Mouse (Mus musculus) midbrain, embryonic 10.5 days (tissue): ENCODE data around the gene Dmpk. TPM values are rescaled to one million over a fixed set of nuclear protein-coding genes. Genes with fewer than 3 reads are reported as not detected.

ENCODE experiments used
- DNase-seq: peaks from one replicate; pipeline ENCODE4 v3.0.0-alpha.2; 2017; ENCODE audit warnings: low spot score
- H3K27ac ChIP-seq: fragments of 300-500 bp; sonication (generic); replicated peaks from 2 replicates; pipeline ENCODE4 v1.5.1; 2016; ENCODE audit warnings: mild to moderate bottlenecking
- H3K27me3 ChIP-seq: fragments of 300-500 bp; sonication (generic); 2 replicates; pipeline ENCODE4 v1.6.1; 2016; ENCODE audit warnings: low read depth, mild to moderate bottlenecking; ENCODE audit not compliant: poor library complexity, severe bottlenecking
- H3K36me3 ChIP-seq: fragments of 300-500 bp; sonication (generic); 2 replicates; pipeline ENCODE4 v1.6.1; 2016; ENCODE audit warnings: mild to moderate bottlenecking, moderate library complexity
- H3K4me1 ChIP-seq: fragments of 300-500 bp; sonication (generic); 2 replicates; pipeline ENCODE4 v1.6.1; 2016
- H3K4me3 ChIP-seq: fragments of 300-500 bp; sonication (generic); 2 replicates; pipeline ENCODE4 v1.5.1; 2016; ENCODE audit warnings: mild to moderate bottlenecking, moderate library complexity
- H3K9me3 ChIP-seq: fragments of 300-500 bp; sonication (generic); replicated peaks from 2 replicates; pipeline ENCODE4 v1.6.1; 2016; ENCODE audit warnings: mild to moderate bottlenecking
- WGBS: fragments of 180-500 bp; shearing (Covaris S2); methylation state at CpG from one replicate; pipeline ENCODE4 v1.1.7; 2016; 5-methylcytosine and 5-hydroxymethylcytosine counted together
- polyA plus RNA-seq: library from polyadenylated mRNA; unstranded; fragments of >200 nt; fragmentation: Nextera tagmentation; extraction: Ambion mirVana; gene quantifications from 2 replicates; pipeline ENCODE4 v1.2.1, GENCODE M21; 2016

The Dmpk gene
- polyA plus RNA-seq, 1 experiment from 2014 or later = 8.2 TPM

GRCm38 (mm10) chr7:19078732-19079131 is 4.9 kb upstream of the Dmpk start:
- Histone ChIP-seq H3K27ac (no peak overlapping the region), H3K4me3 (no peak overlapping the region), H3K36me3 (peaks cover 62% of the 10 kb centered on the region), H3K4me1 (peaks cover 45% of the 10 kb centered on the region), H3K27me3 (no peaks in the 10 kb centered on the region), H3K9me3 (no peaks in the 10 kb centered on the region)
- DNase-seq = no peak
- 91% methylated on average over 3 of the region's 3 CpGs for WGBS

- H3K4me1 ChIP-seq = peaks cover 58% of the 10 kb centered on the region
- peaks cover 72% of the 10 kb centered on the region for H3K36me3 ChIP-seq
- H3K27ac ChIP-seq = no peak overlapping the region
- no peak for DNase-seq
- no peaks in the 10 kb centered on the region for H3K9me3 ChIP-seq
- no peak overlapping the region for H3K4me3 ChIP-seq
- H3K27me3 ChIP-seq = no peaks in the 10 kb centered on the region; the same call in 1 of the 2 replicates
- 93% methylated on average over 19 of the region's 19 CpGs for WGBS
These were observed 3.1 kb upstream of the Dmpk start for GRCm38 (mm10) chr7:19080451-19080950.

GRCm38 (mm10) chr7:19082171-19082570 is 1.5 kb upstream of the Dmpk start:
- no peaks in the 10 kb centered on the region for H3K9me3 ChIP-seq
- WGBS = 84% methylated on average over 4 of the region's 4 CpGs
- H3K27me3 ChIP-seq = peaks cover 15% of the 10 kb centered on the region
- H3K36me3 ChIP-seq = peaks cover 78% of the 10 kb centered on the region
- peaks cover 62% of the 10 kb centered on the region for H3K4me1 ChIP-seq
- no peak overlapping the region for H3K4me3 ChIP-seq
- no peak overlapping the region for H3K27ac ChIP-seq
- DNase-seq = no peak

DNA sequence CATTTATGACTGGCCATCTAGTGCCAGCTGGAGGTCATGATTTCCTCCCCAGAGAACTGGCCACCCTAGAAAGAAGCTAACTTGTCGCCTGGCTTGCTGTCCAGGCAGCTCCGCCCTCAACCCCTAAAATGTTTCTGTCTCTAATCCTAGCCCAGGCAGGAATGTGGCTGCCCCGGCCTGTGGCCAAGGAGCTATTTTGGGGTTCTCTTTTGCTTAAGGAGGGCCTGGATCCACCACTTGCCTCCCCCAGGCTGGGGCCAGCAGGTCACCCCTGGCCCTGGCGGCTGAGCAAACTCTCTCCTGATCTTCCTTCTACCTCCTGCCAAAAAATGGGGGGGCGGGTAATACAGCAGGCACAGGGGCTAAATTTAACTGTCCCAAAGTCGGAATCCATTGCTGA is 553 bp upstream of the Dmpk start:
- peaks cover 53% of the 10 kb centered on the region for H3K4me1 ChIP-seq
- no peak overlapping the region for H3K4me3 ChIP-seq
- H3K36me3 ChIP-seq = peaks cover 81% of the 10 kb centered on the region
- H3K27ac ChIP-seq = no peak overlapping the region
- WGBS = 64% methylated on average over 6 of the region's 6 CpGs
- no peaks in the 10 kb centered on the region for H3K9me3 ChIP-seq
- DNase-seq = no peak
- H3K27me3 ChIP-seq = peaks cover 22% of the 10 kb centered on the region

DNA sequence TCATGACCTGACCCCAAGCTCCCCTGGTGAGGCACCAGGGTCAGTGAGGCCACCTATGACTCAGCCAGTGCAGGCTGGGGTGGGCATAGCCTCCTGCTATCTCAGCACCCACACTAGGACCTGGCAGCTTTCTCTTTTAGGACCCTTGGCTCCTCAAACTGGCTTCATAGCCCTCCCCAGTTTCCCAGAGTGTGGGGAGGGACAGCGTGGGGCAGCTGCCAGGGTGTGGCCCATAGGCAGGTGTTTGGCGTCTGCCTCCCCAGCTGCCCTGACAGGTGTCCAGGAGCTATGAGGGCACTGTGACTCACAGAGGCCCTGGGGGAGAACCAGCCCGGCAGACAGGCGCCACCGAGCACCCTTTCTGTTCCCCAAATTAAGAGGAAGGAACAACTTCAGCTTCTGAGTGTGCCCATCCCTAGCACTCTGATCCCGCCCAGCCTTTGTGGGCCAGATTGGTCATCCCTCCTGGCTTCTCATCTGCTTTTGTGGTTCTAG is 675 bp downstream of the Dmpk start:
- Histone ChIP-seq H3K4me3 (peak overlapping the region; percentile 14; the same call in 1 of the 2 replicates), H3K27me3 (peaks cover 22% of the 10 kb centered on the region), H3K4me1 (peaks cover 52% of the 10 kb centered on the region), H3K36me3 (peaks cover 80% of the 10 kb centered on the region), H3K27ac (no peak overlapping the region), H3K9me3 (no peaks in the 10 kb centered on the region)
- 76% methylated on average over 6 of the region's 6 CpGs for WGBS
- no peak for DNase-seq

- 23% methylated on average over 9 of the region's 9 CpGs for WGBS
- Histone ChIP-seq H3K4me1 (peaks cover 52% of the 10 kb centered on the region), H3K9me3 (no peaks in the 10 kb centered on the region), H3K27me3 (peaks cover 28% of the 10 kb centered on the region), H3K36me3 (peaks cover 80% of the 10 kb centered on the region), H3K27ac (peak overlapping the region; percentile 49; the same call in 1 of the 2 replicates), H3K4me3 (0 out of 2 replicates have a peak overlapping the region, but pooled peaks have one; percentile 24)
- no peak for DNase-seq
These were observed 1.3 kb downstream of the Dmpk start for GRCm38 (mm10) chr7:19084921-19085473.

DNA sequence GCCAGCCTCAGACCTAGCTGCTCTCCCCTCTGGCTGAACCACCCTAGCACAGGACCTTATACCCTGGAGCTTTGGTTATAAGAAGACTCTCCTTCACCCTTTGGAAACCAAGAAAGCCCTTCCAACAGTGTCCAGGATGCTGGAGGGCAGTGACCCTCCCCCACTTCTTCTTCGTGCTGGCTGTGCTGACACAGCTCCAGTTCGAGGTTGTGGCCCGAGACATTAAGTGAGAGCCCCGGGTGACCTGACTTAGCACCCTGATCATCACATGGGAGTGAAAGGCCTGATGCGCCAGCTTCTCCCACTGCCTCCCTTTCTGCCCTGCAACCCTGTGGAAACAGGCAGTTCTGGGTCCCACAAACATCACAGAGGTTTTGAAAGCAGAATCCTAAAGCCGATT is 1.8 kb downstream of the Dmpk start:
- Histone ChIP-seq H3K36me3 (peaks cover 80% of the 10 kb centered on the region), H3K27ac (peak overlapping the region; percentile 49; the same call in 1 of the 2 replicates), H3K4me1 (peaks cover 52% of the 10 kb centered on the region), H3K9me3 (no peaks in the 10 kb centered on the region), H3K27me3 (peaks cover 33% of the 10 kb centered on the region), H3K4me3 (peak overlapping the region; percentile 24)
- no peak for DNase-seq
- WGBS = 11% methylated on average over 6 of the region's 6 CpGs

DNA sequence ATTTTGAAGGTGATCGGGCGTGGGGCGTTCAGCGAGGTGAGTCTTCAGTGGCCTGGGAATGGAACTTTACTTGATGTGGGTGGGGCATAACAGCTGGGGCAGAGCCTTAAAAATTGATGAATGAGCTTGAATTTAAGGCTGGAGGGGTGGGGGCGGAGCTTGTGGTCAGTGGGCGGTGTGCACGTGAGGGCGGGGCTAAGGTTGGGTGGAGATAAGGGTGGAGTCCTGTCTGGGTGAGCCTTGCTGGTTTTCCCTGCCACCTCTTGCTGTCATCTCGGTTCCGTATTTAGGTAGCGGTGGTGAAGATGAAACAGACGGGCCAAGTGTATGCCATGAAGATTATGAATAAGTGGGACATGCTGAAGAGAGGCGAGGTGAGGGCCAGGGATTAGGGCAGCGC is 2.4 kb downstream of the Dmpk start:
- Histone ChIP-seq H3K36me3 (peaks cover 80% of the 10 kb centered on the region), H3K4me3 (peak overlapping the region; percentile 24), H3K27me3 (peaks cover 38% of the 10 kb centered on the region), H3K4me1 (peaks cover 53% of the 10 kb centered on the region), H3K27ac (no peak overlapping the region), H3K9me3 (no peaks in the 10 kb centered on the region)
- WGBS = 8% methylated on average over 14 of the region's 14 CpGs
- peak; percentile 45 for DNase-seq

- H3K9me3 ChIP-seq = no peaks in the 10 kb centered on the region
- H3K36me3 ChIP-seq = peaks cover 80% of the 10 kb centered on the region
- peaks cover 57% of the 10 kb centered on the region for H3K4me1 ChIP-seq
- no peak overlapping the region for H3K4me3 ChIP-seq
- 57% methylated on average over 18 of the region's 18 CpGs for WGBS
- peaks cover 45% of the 10 kb centered on the region for H3K27me3 ChIP-seq
- no peak overlapping the region for H3K27ac ChIP-seq
- no peak for DNase-seq
These were observed 3.1 kb downstream of the Dmpk start for GRCm38 (mm10) chr7:19086760-19087159.

DNA sequence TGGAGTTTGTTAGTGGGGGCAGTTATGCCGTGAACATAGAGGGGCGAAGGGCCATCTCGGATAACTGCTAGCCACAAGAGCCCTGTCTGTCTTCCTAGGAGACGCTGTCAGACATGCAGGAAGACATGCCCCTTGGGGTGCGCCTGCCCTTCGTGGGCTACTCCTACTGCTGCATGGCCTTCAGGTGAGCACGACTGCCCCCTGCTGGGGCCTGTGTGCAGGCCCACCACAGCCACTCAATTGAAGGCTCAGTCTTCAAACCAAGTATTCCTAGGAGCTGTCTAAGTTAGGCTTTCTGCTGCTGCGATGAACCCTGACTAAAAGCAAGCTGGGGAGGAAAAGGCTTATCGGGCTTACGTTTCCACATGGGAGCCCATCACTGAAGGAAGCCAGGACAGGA is 5.2 kb downstream of the Dmpk start:
- Histone ChIP-seq H3K9me3 (no peaks in the 10 kb centered on the region), H3K4me1 (peaks cover 58% of the 10 kb centered on the region), H3K4me3 (no peak overlapping the region; the same call in 1 of the 2 replicates), H3K36me3 (peaks cover 66% of the 10 kb centered on the region), H3K27me3 (peaks cover 52% of the 10 kb centered on the region), H3K27ac (no peak overlapping the region)
- 41% methylated on average over 10 of the region's 10 CpGs for WGBS
- DNase-seq = peak; percentile 64

- 16% methylated on average over 17 of the region's 17 CpGs for WGBS
- H3K4me3 ChIP-seq = peak overlapping the region; percentile 85
- peak overlapping the region; percentile 98 for H3K27ac ChIP-seq
These were observed 8.3 kb downstream of the Dmpk start for GRCm38 (mm10) chr7:19091913-19092312.

GRCm38 (mm10) chr7:19092381-19093173 is 8.9 kb downstream of the Dmpk start:
- WGBS = 3% methylated on average over 38 of the region's 38 CpGs
- H3K27me3 ChIP-seq = peaks cover 33% of the 10 kb centered on the region
- H3K4me1 ChIP-seq = peaks cover 64% of the 10 kb centered on the region
- DNase-seq = peak; percentile 88
- peak overlapping the region; percentile 85 for H3K4me3 ChIP-seq
- H3K27ac ChIP-seq = peak overlapping the region; percentile 98
- H3K9me3 ChIP-seq = no peaks in the 10 kb centered on the region
- peaks cover 60% of the 10 kb centered on the region for H3K36me3 ChIP-seq

More at GRCm38 (mm10) chr7:19091913-19092312, 8.3 kb downstream of the Dmpk start:
- Histone ChIP-seq H3K4me1 (peaks cover 60% of the 10 kb centered on the region), H3K27me3 (peaks cover 40% of the 10 kb centered on the region), H3K36me3 (peaks cover 60% of the 10 kb centered on the region), H3K9me3 (no peaks in the 10 kb centered on the region)
- DNase-seq = no peak

DNA sequence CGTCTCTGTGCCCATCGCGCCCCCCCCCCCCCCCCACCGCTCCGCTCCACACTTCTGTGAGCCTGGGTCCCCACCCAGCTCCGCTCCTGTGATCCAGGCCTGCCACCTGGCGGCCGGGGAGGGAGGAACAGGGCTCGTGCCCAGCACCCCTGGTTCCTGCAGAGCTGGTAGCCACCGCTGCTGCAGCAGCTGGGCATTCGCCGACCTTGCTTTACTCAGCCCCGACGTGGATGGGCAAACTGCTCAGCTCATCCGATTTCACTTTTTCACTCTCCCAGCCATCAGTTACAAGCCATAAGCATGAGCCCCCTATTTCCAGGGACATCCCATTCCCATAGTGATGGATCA is 9.5 kb downstream of the Dmpk start:
- Histone ChIP-seq H3K27ac (peak overlapping the region; percentile 98), H3K4me1 (peaks cover 66% of the 10 kb centered on the region), H3K36me3 (peaks cover 60% of the 10 kb centered on the region), H3K4me3 (peak overlapping the region; percentile 85), H3K27me3 (peaks cover 31% of the 10 kb centered on the region), H3K9me3 (no peaks in the 10 kb centered on the region)
- peak; percentile 87 for DNase-seq
- under 1% methylated on average over 13 of the region's 15 CpGs for WGBS
